27 mouse cellular contexts compared by ENCODE assay signal in the genomic region with DNA sequence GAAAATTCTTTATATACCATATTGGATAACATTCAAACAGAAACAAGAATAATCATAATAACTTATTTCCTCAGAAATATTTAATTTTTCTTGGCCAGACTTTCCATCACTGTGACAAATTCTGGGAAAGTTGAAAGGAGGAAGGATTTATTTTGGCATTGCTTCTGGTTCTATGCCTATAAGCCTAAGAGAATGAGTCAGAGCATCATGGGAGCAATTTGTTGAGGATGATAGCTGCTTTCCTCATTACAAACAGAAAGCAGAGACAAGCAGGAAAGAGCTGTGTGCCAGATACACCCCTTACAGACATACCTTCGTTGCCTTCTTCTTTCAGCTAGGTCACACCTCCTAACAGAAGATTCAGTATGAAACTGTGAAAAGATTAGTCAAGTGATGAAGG.
DNase-seq lines count a peak whose midpoint lies in the region; ATAC-seq and TF ChIP-seq lines count a peak whose summit lies in the region.
"Had no signal": no experiment of that assay in that cellular context is flagged by ENCODE, and none has a peak within 500 bp of the region (broad histone marks: within the 10 kb centered on the region; RNA-seq: fewer than 3 reads in every experiment).

No protein-coding gene starts in this region.

- no peak overlapping the region for H3ac ChIP-seq in myocyte (ENCODE audit: control insufficient read depth, insufficient read length)

- no peaks in the 10 kb centered on the region for H3K27me3 ChIP-seq in embryonic facial prominence, embryonic 14.5 days (replicated peaks; ENCODE audit: control insufficient read depth, insufficient read depth, low read length)
- no peaks in the 10 kb centered on the region for H3K27me3 ChIP-seq in embryonic facial prominence, embryonic 10.5 days (replicated peaks; ENCODE audit: low read depth, poor library complexity, severe bottlenecking)
- H3K27me3 ChIP-seq in myocyte (ENCODE audit: control insufficient read depth, insufficient read depth, insufficient read length) = no peaks in the 10 kb centered on the region
- no peaks in the 10 kb centered on the region for H3K27me3 ChIP-seq in hindbrain, postnatal 0 days (ENCODE audit: insufficient read depth, low read length)
- no peaks in the 10 kb centered on the region for H3K27me3 ChIP-seq in forebrain, embryonic 13.5 days
- H3K27me3 ChIP-seq: CH12.LX; embryonic facial prominence, embryonic 13.5 days; forebrain, embryonic 12.5 days; heart, embryonic 13.5 days had no signal

- WGBS in embryonic facial prominence, embryonic 14.5 days = 57% methylated on average over 1 of the region's 1 CpGs
- 81% methylated on average over 1 of the region's 1 CpGs for WGBS in embryonic facial prominence, embryonic 10.5 days
- 65% methylated on average over 1 of the region's 1 CpGs for WGBS in hindbrain, postnatal 0 days
- WGBS in forebrain, embryonic 13.5 days = 78% methylated on average over 1 of the region's 1 CpGs

- no peak for TF ChIP-seq CTCF in hindbrain, postnatal 0 days (IDR thresholded peaks at IDR 0.05; ENCODE audit: low read depth)

- no peak overlapping the region for H3K9ac ChIP-seq in embryonic facial prominence, embryonic 14.5 days (ENCODE audit: low read depth, low read length)
- no peak overlapping the region for H3K9ac ChIP-seq in hindbrain, postnatal 0 days (replicated peaks; ENCODE audit: low read length)
- H3K9ac ChIP-seq in forebrain, embryonic 13.5 days = no peak overlapping the region
- H3K9ac ChIP-seq: embryonic facial prominence, embryonic 13.5 days; forebrain, embryonic 12.5 days; heart, embryonic 13.5 days; hindbrain, embryonic 14.5 days had no signal

- H3K27ac ChIP-seq in embryonic facial prominence, embryonic 14.5 days (replicated peaks; ENCODE audit: low read depth, low read length) = no peak overlapping the region; the same call in 1 of the 2 replicates
- no peak overlapping the region for H3K27ac ChIP-seq in embryonic facial prominence, embryonic 10.5 days (replicated peaks)
- no peak overlapping the region for H3K27ac ChIP-seq in hindbrain, postnatal 0 days
- H3K27ac ChIP-seq in forebrain, embryonic 13.5 days = no peak overlapping the region
- H3K27ac ChIP-seq: embryonic facial prominence, embryonic 13.5 days; forebrain, embryonic 12.5 days; heart, adult 2 months; heart, embryonic 10.5 days; heart, embryonic 13.5 days; hindbrain, embryonic 14.5 days had no signal

- peak; percentile 83 for DNase-seq in embryonic facial prominence, embryonic 14.5 days (ENCODE audit: low spot score)
- no peak for DNase-seq in embryonic facial prominence, embryonic 10.5 days (ENCODE audit: low spot score)
- DNase-seq in 3T3-L1 (ENCODE audit: low read depth, low spot score) = peak; percentile 80
- DNase-seq in brain, adult 2 months (ENCODE audit: low read depth, low spot score) = peak; percentile 9
- no peak for DNase-seq in hindbrain, postnatal 0 days (ENCODE audit: low spot score)
- DNase-seq: adrenal gland, adult 8-10 months; adrenal gland, postnatal 36 days; B cell, adult 2 months; cerebellum, adult 11 months; cerebellum, adult 2 months; cerebellum, adult 9-11 months; cerebellum, postnatal 25 days; gastrocnemius, postnatal 10 days; gastrocnemius, postnatal 36 days; heart, adult 2 months; heart, postnatal 14 days; heart, postnatal 4 days had no signal

- no peak overlapping the region for H3K4me3 ChIP-seq in embryonic facial prominence, embryonic 14.5 days (ENCODE audit: low read depth, low read length)
- no peak overlapping the region for H3K4me3 ChIP-seq in embryonic facial prominence, embryonic 10.5 days
- H3K4me3 ChIP-seq in myocyte = no peak overlapping the region
- H3K4me3 ChIP-seq in hindbrain, postnatal 0 days (ENCODE audit: low read length) = no peak overlapping the region
- H3K4me3 ChIP-seq in forebrain, embryonic 13.5 days = no peak overlapping the region
- H3K4me3 ChIP-seq: embryonic facial prominence, embryonic 13.5 days; forebrain, embryonic 12.5 days; heart, adult 2 months; heart, embryonic 10.5 days; heart, embryonic 13.5 days had no signal

- no peak overlapping the region for H3K4me2 ChIP-seq in embryonic facial prominence, embryonic 14.5 days (ENCODE audit: low read depth, low read length)
- H3K4me2 ChIP-seq in myocyte (ENCODE audit: low read depth) = peak overlapping the region; percentile 31
- H3K4me2 ChIP-seq in hindbrain, postnatal 0 days (ENCODE audit: low read depth, low read length) = no peak overlapping the region
- H3K4me2 ChIP-seq in forebrain, embryonic 13.5 days = no peak overlapping the region
- H3K4me2 ChIP-seq: embryonic facial prominence, embryonic 13.5 days; forebrain, embryonic 12.5 days; heart, embryonic 13.5 days; hindbrain, embryonic 14.5 days had no signal

- no peaks in the 10 kb centered on the region for H3K9me3 ChIP-seq in embryonic facial prominence, embryonic 14.5 days (ENCODE audit: control insufficient read depth, low read length)
- no peaks in the 10 kb centered on the region for H3K9me3 ChIP-seq in embryonic facial prominence, embryonic 10.5 days
- H3K9me3 ChIP-seq in hindbrain, postnatal 0 days (ENCODE audit: low read length) = no peaks in the 10 kb centered on the region
- no peaks in the 10 kb centered on the region for H3K9me3 ChIP-seq in forebrain, embryonic 13.5 days (replicated peaks)
- H3K9me3 ChIP-seq: embryonic facial prominence, embryonic 13.5 days; forebrain, embryonic 12.5 days; G1E; heart, embryonic 10.5 days; heart, embryonic 13.5 days had no signal

- no peaks in the 10 kb centered on the region for H3K36me3 ChIP-seq in embryonic facial prominence, embryonic 14.5 days (ENCODE audit: control insufficient read depth, insufficient read depth, low read length)
- H3K36me3 ChIP-seq in embryonic facial prominence, embryonic 10.5 days (replicated peaks) = no peaks in the 10 kb centered on the region
- H3K36me3 ChIP-seq in myocyte (ENCODE audit: control insufficient read depth, insufficient read depth) = no peaks in the 10 kb centered on the region
- no peaks in the 10 kb centered on the region for H3K36me3 ChIP-seq in hindbrain, postnatal 0 days (ENCODE audit: insufficient read depth, low read length)
- no peaks in the 10 kb centered on the region for H3K36me3 ChIP-seq in forebrain, embryonic 13.5 days (ENCODE audit: poor library complexity, severe bottlenecking)
- H3K36me3 ChIP-seq: embryonic facial prominence, embryonic 13.5 days; forebrain, embryonic 12.5 days; G1E; heart, embryonic 10.5 days; heart, embryonic 13.5 days had no signal

- no peaks in the 10 kb centered on the region for H3K79me2 ChIP-seq in myocyte (ENCODE audit: control insufficient read depth, insufficient read depth)

- H3K4me1 ChIP-seq in embryonic facial prominence, embryonic 14.5 days (ENCODE audit: control insufficient read depth, insufficient read depth, low read length) = no peaks in the 10 kb centered on the region
- no peaks in the 10 kb centered on the region for H3K4me1 ChIP-seq in embryonic facial prominence, embryonic 10.5 days
- H3K4me1 ChIP-seq in hindbrain, postnatal 0 days (ENCODE audit: insufficient read depth, low read length) = no peaks in the 10 kb centered on the region
- H3K4me1 ChIP-seq in forebrain, embryonic 13.5 days = no peaks in the 10 kb centered on the region
- H3K4me1 ChIP-seq: forebrain, embryonic 12.5 days; heart, embryonic 10.5 days; heart, embryonic 13.5 days had no signal

- TF ChIP-seq POLR2A in myocyte (IDR thresholded peaks at IDR 0.05; ENCODE audit: insufficient read length, low read depth) = no peak

- ATAC-seq in embryonic facial prominence, embryonic 14.5 days (ENCODE audit: low read depth) = peak; percentile 44; the same call in 1 of the 2 replicates
- ATAC-seq in hindbrain, postnatal 0 days = no peak
- no peak for ATAC-seq in forebrain, embryonic 13.5 days
- ATAC-seq: forebrain, embryonic 16.5 days had no signal

TF ChIP-seq in myocyte, 11 proteins besides CTCF, POLR2A, EP300 and RAD21:
- TF ChIP-seq CEBPB (IDR thresholded peaks at IDR 0.05; ENCODE audit: insufficient read depth, poor library complexity, severe bottlenecking) (no peak), REST (IDR thresholded peaks at IDR 0.05; ENCODE audit: insufficient read depth, insufficient read length) (no peak), MYOD1 (IDR thresholded peaks at IDR 0.05; ENCODE audit: control insufficient read depth in 1 of 3, insufficient read length in 2 of 3, low read depth in 2 of 3) (no peak), MYOG (IDR thresholded peaks at IDR 0.05; ENCODE audit: control insufficient read depth in 1 of 3, insufficient read depth in 1 of 3, insufficient read length in 2 of 3, low read depth in 2 of 3) (no peak), TCF3 (IDR thresholded peaks at IDR 0.05; ENCODE audit: insufficient read length, low read depth) (no peak), E2F4 (IDR thresholded peaks at IDR 0.05; ENCODE audit: insufficient read depth) (no peak), MAX (IDR thresholded peaks at IDR 0.05; ENCODE audit: low read depth) (no peak), USF1 (IDR thresholded peaks at IDR 0.05; ENCODE audit: low read depth) (no peak), TCF12 (IDR thresholded peaks at IDR 0.05; ENCODE audit: insufficient read depth, poor library complexity, severe bottlenecking) (no peak), POLR2AphosphoS2 (IDR thresholded peaks at IDR 0.05; ENCODE audit: insufficient read length, low read depth) (no peak), SRF (IDR thresholded peaks at IDR 0.05; ENCODE audit: control insufficient read depth, insufficient read length, low read depth) (no peak)
TF ChIP-seq in myocyte: peak in this region for 0.

Comparison
In these comparisons a context has a peak if more than half of its experiments do, and no peak if none do; other contexts are left out.
1. DNase-seq: peak in embryonic facial prominence, embryonic 14.5 days (single experiment), 3T3-L1 (single experiment) and brain, adult 2 months (single experiment); none in embryonic facial prominence, embryonic 10.5 days (single experiment) and hindbrain, postnatal 0 days (single experiment).